Mouse (Mus musculus): ENCODE results near the gene P2rx3.
A peak's percentile ranks its signal among the peaks of the same experiment; 100 is the strongest.

The P2rx3 gene

GRCm38 (mm10) chr2:85037047-85038026, at the start of gene P2rx3, which contains the start of gene Ssrp1:
Gene P2rx3 (minus strand): TSS chr2:85037462.
Gene Ssrp1 (plus strand): TSS chr2:85037234.
- peak; percentile 95 for DNase-seq

GRCm38 (mm10) chr2:85073751-85074150, 36.5 kb upstream of the P2rx3 start:
- DNase-seq: no peak

DNA sequence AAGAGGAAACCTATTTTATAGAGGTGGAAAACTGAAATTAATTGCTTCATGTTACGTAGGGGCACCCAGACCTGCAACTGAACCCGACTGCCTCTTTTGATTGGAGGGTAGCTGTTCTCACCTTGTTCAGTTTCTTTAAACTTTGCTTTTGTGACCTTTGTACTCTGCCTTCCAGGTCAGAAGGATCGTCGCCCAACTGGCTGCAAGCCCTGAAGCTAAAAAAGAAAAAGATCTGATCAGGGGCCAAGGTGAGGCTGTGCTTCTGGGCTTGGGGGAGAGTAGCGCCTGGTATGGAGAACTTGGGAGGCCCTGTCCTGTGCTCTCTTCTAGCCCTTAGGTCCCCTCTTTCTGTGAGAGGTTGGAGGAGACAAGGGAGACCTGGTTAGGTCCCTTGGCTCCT, 34.7 kb upstream of the P2rx3 start:
- no peak for DNase-seq

GRCm38 (mm10) chr2:85070086-85070485, 32.8 kb upstream of the P2rx3 start:
- DNase-seq: no peak

DNA sequence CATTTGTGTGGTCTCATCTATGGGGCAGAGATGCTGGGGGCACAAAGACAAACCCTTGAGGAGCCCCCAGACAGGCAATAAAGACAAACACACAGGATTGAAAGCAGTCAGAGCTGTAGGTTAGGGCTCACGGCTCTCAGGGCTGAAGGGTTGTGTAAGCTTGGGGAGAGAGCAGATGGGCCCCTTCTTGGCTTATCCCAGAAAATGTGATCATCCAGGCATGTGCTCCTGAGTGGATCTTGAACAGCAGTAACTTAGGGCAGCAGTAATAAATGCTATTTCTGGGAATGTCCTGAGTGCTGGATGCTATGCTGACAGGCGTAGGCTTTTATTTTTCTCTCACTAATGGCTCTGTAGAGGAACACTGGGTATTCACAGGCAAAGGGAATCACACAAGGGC, 31.4 kb upstream of the P2rx3 start:
- no peak for DNase-seq

- no peak for DNase-seq
Measured at GRCm38 (mm10) chr2:85067903-85068625, 30.8 kb upstream of the P2rx3 start.

- no peak for DNase-seq
Measured at GRCm38 (mm10) chr2:85066937-85067336, 29.7 kb upstream of the P2rx3 start.

DNA sequence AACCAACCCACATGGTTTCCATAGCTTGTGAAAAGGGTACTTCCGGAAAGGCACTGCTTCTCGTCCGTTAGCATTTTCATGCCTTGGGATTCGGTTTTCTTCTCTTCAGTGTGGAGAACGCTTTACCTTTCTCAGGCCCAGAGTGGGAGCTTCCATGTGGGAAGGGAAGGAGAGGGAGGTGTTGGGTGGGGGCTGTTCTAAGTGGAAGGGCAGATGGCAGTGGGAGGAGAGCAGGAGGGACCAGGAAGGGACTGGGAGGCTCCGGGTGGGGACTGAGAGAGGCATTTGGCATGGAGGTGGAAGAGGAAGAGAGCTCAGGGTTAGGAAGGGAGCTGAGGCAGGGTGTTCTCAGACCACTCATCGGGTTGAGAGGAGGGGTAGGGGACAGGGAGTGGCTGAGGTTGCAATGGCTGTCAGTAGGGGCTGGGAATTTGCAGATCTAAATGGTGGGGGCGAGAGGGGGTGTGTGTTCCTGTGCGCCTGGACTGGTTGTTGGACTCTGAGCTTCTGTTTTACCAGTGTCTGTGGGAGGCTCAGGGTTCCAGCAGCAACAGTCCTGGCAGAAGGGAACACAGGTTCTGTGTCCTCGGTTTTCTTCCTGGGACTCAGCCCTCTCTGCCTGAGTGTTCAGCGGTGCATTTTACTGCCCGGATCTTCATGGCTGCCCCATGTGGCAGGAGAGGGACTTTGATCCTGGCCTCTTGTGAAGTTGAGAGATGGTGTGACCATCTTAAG, 28.0 kb upstream of the P2rx3 start:
- DNase-seq: no peak

DNA sequence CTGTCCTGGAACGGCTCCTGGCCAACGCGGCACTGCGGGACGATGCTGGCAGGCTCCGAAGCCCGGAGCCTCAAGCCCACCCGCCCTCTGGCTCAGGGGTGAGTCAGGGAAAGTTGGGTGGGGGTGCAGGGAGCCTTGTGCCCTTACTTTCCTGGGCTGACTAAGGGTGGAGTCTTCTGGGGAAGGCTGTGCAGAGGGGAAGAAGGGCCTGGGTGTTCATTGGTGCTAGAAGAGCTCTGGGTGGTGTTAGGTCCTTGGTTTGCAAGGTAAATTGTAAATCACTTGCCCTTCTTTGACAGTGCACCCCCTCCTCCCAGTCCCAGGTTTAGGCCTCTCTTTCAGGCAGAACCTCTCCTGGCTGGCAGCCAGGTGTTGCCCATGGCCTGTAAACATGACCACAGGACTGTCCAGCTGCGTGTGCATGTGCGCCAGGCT, 23.9 kb upstream of the P2rx3 start:
- peak; percentile 70 for DNase-seq

- DNase-seq: peak; percentile 78
Measured at GRCm38 (mm10) chr2:85060591-85061060, 23.4 kb upstream of the P2rx3 start.

DNA sequence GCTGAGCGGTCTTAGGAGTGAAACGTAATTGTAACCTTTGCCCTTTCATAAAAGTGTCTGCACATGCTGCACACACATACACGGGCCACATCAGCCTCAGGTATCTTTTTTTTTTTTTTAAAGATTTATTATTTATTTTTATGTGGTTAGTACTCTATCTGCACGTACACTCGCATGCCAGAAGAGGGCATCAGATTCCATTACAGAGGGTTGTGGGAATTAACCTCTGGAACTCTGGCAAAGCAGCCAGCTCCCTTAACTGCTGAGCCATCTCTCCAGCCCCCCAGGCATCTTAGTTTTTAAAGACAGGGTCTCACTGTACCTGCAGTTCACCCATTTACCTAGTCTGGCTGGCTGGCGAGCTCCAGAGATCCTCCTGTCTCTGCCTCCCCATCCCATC, 22.4 kb upstream of the P2rx3 start:
- DNase-seq: no peak

GRCm38 (mm10) chr2:85056711-85057110, 19.4 kb upstream of the P2rx3 start:
- DNase-seq: peak; percentile 63

GRCm38 (mm10) chr2:85053192-85053816, 16.0 kb upstream of the P2rx3 start:
- DNase-seq: no peak

DNA sequence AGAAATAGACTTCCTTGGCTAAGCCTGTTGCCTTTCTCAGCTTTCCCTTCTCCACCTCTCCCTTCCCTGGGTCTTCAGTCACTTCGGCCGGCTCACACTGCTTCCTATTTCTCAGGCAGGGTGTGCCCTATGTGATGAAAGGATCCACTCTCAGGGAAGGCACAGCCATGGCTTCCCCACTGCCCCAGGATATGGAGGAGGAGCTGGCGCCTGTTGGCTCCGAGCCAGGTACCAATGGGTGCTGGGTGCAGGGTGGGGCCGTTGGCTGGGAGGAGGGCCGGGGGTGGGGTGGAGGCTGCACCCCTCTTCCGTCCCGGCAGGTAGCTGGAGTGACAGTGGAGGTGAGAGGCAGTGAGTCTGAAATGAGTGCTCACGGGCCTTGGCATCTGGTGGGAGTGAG, 13.5 kb upstream of the P2rx3 start:
- peak; percentile 67 for DNase-seq

GRCm38 (mm10) chr2:85050001-85050634, 12.9 kb upstream of the P2rx3 start:
- peak; percentile 78 for DNase-seq

DNA sequence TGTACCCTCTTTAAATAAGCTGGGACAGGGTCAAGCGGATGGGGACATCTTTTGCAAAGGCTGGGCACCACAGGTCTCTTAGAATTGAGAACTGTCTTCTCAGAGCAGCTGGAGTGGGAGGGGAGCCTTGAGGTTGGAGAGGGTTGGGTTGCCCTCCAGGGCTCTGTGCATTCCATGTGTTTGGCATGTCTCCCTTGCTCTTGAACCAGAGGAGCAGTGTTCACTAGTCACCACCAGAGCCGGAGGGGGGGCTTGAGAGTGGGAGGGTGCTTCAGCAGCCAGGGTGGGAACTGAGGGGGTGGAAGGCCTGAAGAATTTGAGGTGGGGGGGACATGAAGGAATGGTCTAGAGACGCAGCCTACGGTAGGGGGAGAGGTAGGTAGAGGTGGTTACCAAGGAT, 12.0 kb upstream of the P2rx3 start:
- no peak for DNase-seq

DNA sequence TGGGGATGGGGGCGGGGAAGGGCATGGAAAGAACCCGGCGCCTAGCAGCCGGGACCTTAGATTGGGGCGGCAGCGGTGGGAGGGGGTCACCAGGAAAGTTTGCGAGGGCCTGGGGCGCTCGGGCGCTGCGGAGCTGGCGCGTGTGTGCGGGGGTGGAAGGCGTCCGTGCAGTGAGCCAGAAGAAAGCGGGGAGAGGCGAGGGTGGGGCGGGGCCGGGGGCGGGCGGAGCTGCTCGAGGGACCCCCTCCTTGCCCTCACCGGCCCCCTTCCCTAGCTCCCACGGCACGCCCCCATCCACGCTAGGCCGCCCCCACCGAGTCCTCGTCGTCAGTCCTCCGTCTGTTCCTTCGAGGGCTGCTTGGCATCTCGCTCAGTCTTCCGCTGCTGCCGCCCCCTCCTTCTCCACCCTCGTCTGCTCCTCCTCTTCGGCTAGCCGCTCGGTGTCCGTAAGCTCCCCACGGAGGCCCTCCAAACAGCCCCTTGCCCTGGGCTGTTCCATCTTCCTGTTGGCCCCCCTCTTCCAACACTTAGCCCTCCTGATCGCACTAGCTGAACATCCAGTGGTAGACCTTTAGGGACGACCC, 11.0 kb upstream of the P2rx3 start:
- DNase-seq: peak; percentile 86

DNA sequence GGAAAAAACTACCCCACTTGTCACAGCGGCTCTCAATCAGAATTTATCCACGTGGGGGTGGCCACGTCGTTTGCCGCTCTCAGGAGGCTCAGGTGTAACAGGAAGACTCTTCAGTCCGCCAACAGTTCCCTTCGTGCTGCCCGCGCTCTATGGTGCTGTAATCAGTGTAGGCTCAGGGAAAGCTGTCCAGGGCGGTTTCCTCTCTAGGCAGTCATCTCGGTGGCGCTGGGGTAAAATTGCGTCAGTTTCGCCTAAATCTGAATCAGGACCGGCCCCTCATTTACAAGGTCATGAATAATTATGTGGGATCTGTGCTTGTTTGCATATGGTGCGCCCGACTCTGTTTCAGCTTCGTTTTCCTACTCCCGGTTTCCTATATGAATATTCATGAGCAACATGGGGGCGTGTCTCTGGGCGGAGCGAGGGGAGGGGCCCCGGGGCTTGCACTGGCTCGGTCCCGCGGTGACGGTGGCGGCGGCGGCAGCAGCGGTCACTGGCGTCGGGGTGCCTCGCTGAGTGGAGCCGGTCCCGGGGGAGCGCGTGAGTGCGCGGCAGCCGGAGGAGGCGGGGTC, 10.4 kb upstream of the P2rx3 start, which contains the start of gene Tnks1bp1:
Gene Tnks1bp1, plus strand, starts transcription at position 427 of the 572 bp plus-strand sequence.
- peak; percentile 98 for DNase-seq

- no peak for DNase-seq
Measured at GRCm38 (mm10) chr2:85047081-85047480, 9.8 kb upstream of the P2rx3 start.

- DNase-seq: no peak
Measured at GRCm38 (mm10) chr2:85046222-85046621, 9.0 kb upstream of the P2rx3 start.

DNA sequence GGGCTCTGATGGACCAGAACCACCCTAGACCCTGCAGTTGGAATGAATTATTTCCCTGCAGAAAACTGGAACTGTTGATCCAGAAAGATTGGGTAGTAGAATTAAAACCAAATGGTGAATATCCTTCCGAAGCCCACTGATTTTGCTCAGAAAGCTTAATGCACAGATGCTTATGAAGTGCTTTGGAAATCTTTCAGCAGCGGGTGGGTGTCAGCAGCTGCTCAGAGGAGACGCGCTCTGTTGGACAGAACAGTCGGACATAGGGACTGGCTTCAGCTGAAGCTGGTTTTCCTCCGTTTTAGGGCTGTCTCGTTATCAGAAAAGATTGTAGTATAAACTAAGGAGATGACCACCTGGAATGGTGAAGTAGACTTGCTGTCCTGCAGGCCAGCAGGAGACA, 6.4 kb upstream of the P2rx3 start:
- DNase-seq: no peak

Data from kidney, postnatal 10 days (tissue).